Mouse (Mus musculus): ENCODE results near the gene Snap47. TPM values are rescaled to one million over a fixed set of nuclear protein-coding genes. Genes with fewer than 3 reads are reported as not detected.
A peak's percentile ranks its signal among the peaks of the same experiment; 100 is the strongest.
"Not testable (repeated sequence)": the region's sequence is repeated elsewhere in the genome, so short reads cannot be mapped to it uniquely, and the experiment has no call there.

The Snap47 gene
- polyA plus RNA-seq, 1 experiment from 2014 or later, result 118 TPM

DNA sequence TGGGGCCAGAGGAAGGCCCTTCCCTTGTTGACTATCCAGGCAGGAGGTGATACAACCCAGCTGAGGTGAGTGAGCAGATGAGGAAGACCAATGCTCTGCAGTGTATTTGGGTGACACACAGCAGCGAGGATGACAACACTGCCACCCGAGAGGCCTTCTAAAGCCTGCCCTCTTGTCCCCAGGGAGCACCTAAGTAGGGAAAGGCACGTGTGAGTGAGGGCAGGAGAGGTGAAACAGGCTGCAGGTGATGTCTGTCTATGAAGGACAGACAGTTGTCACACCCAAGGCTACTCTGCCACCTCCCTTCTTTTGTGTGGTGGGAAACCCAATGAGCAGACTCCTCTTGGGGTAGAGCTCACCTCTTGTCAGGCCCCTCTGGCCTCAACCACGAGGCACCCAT lies 61.4 kb downstream of the Snap47 start:
- Histone ChIP-seq H3K27ac (no peak overlapping the region), H3K36me3 (no peaks in the 10 kb centered on the region), H3K4me3 (no peak overlapping the region), H3K4me1 (peaks cover 31% of the 10 kb centered on the region), H3K4me2 (no peak overlapping the region), H3K9me3 (no peaks in the 10 kb centered on the region), H3K27me3 (no peaks in the 10 kb centered on the region), H3K9ac (no peak overlapping the region)
- 65% methylated on average over 4 of the region's 4 CpGs for WGBS
- ATAC-seq (ENCODE audit: insufficient number of reproducible peaks, low FRiP score, low TSS enrichment, low read depth), result no peak

DNA sequence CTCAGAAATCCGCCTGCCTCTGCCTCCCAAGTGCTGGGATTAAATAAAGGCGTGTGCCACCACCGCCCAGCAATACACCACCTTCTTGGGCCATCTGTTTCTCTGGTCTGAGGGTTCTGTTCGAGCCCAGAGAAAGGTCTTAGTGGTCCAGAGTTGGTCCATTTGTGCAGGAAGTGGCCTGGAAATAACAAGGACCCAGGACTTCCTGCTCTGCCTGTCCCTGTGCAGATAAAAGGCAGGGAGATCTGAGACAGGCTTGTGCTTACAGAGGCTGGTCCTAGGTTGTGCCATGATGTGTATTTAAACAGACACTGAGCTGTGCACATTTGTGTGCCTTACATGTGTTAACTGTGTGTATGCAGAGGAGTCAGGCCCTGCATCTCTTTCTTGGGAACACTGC lies 62.2 kb downstream of the Snap47 start:
- H3K36me3 ChIP-seq, result no peaks in the 10 kb centered on the region
- no peak overlapping the region for H3K4me2 ChIP-seq
- no peak overlapping the region for H3K4me3 ChIP-seq
- peaks cover 32% of the 10 kb centered on the region for H3K4me1 ChIP-seq
- no peak overlapping the region for H3K9ac ChIP-seq
- H3K27ac ChIP-seq, result no peak overlapping the region
- H3K27me3 ChIP-seq, result no peaks in the 10 kb centered on the region
- no peaks in the 10 kb centered on the region for H3K9me3 ChIP-seq
- no peak for ATAC-seq (ENCODE audit: insufficient number of reproducible peaks, low FRiP score, low TSS enrichment, low read depth)
- 84% methylated on average over 4 of the region's 4 CpGs for WGBS

- Histone ChIP-seq H3K27ac (no peak overlapping the region), H3K9ac (no peak overlapping the region), H3K9me3 (no peaks in the 10 kb centered on the region), H3K4me1 (peaks cover 26% of the 10 kb centered on the region), H3K4me3 (no peak overlapping the region), H3K4me2 (no peak overlapping the region), H3K36me3 (no peaks in the 10 kb centered on the region), H3K27me3 (no peaks in the 10 kb centered on the region)
- no peak for ATAC-seq (ENCODE audit: insufficient number of reproducible peaks, low FRiP score, low TSS enrichment, low read depth)
- WGBS, result 18% methylated on average over 4 of the region's 4 CpGs
Observed at GRCm38 (mm10) chr11:59387471-59387870, 63.5 kb downstream of the Snap47 start.

- no peak overlapping the region for H3K27ac ChIP-seq
- WGBS, result 8% methylated on average over 8 of the region's 8 CpGs
- H3K27me3 ChIP-seq, result no peaks in the 10 kb centered on the region
- no peak overlapping the region for H3K9ac ChIP-seq
- ATAC-seq (ENCODE audit: insufficient number of reproducible peaks, low FRiP score, low TSS enrichment, low read depth), result 0 out of 2 replicates have a peak, but pooled peaks have one; percentile 10
- peaks cover 28% of the 10 kb centered on the region for H3K4me1 ChIP-seq
- H3K4me3 ChIP-seq, result no peak overlapping the region
- no peaks in the 10 kb centered on the region for H3K9me3 ChIP-seq
- no peak overlapping the region for H3K4me2 ChIP-seq
- no peaks in the 10 kb centered on the region for H3K36me3 ChIP-seq
Observed at GRCm38 (mm10) chr11:59385123-59385522, 65.9 kb downstream of the Snap47 start.

GRCm38 (mm10) chr11:59384441-59384959 lies 66.5 kb downstream of the Snap47 start:
- 17% methylated on average over 7 of the region's 7 CpGs for WGBS
- Histone ChIP-seq H3K4me2 (no peak overlapping the region), H3K36me3 (no peaks in the 10 kb centered on the region), H3K9ac (no peak overlapping the region), H3K9me3 (no peaks in the 10 kb centered on the region), H3K4me1 (peaks cover 28% of the 10 kb centered on the region), H3K4me3 (no peak overlapping the region), H3K27me3 (no peaks in the 10 kb centered on the region), H3K27ac (no peak overlapping the region)
- peak; percentile 52; the same call in 1 of the 2 replicates for ATAC-seq (ENCODE audit: insufficient number of reproducible peaks, low FRiP score, low TSS enrichment, low read depth)

- H3K9me3 ChIP-seq, result no peaks in the 10 kb centered on the region
- H3K27ac ChIP-seq, result no peak overlapping the region
- no peak for ATAC-seq (ENCODE audit: insufficient number of reproducible peaks, low FRiP score, low TSS enrichment, low read depth)
- H3K4me3 ChIP-seq, result no peak overlapping the region
- no peaks in the 10 kb centered on the region for H3K27me3 ChIP-seq
- peaks cover 10% of the 10 kb centered on the region for H3K4me1 ChIP-seq
- no peaks in the 10 kb centered on the region for H3K36me3 ChIP-seq
- H3K4me2 ChIP-seq, result no peak overlapping the region
- no peak overlapping the region for H3K9ac ChIP-seq
Observed at GRCm38 (mm10) chr11:59379547-59379946, 71.4 kb downstream of the Snap47 start.

GRCm38 (mm10) chr11:59377999-59378398 lies 73.0 kb downstream of the Snap47 start:
- no peak overlapping the region; the same call in 1 of the 2 replicates for H3K27ac ChIP-seq

DNA sequence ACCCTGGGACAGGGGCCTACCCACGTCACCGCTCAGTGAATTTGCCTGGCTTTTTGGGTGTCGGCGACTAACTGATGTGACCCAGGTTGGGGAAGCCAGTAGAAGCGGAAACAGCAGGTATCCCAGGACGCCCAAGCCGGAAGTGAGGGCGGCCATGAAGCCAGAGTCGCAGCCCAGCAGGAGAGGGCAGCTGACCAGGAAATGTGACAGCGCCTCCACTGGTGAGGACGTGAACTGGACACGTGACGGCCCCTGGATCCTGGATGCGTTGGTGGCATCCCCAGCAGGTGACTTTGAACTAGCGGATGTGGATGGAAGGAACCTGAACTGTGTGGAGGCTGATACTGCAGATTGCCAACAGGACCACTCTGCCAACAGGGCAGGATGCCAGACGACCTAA lies 75.5 kb downstream of the Snap47 start, which contains the start of gene Prss38:
Gene Prss38, minus strand, starts transcription at position 183 of the 400 bp plus-strand sequence.
- 0 out of 2 replicates have a peak, but pooled peaks have one; percentile 41 for ATAC-seq (ENCODE audit: insufficient number of reproducible peaks, low FRiP score, low TSS enrichment, low read depth)
- Histone ChIP-seq H3K4me3 (no peak within 1 kb of the TSS), H3K36me3 (no peaks in the 10 kb centered on the region), H3K9me3 (no peaks in the 10 kb centered on the region), H3K27ac (no peak within 1 kb of the TSS), H3K4me2 (no peak within 1 kb of the TSS), H3K9ac (no peak within 1 kb of the TSS), H3K4me1 (peaks cover 3% of the 10 kb centered on the region; the same call in 1 of the 2 replicates), H3K27me3 (0 out of 2 replicates have a peak, but pooled peaks cover 4% of the 10 kb centered on the region)
- 79% methylated on average over 16 of the region's 16 CpGs for WGBS

More at GRCm38 (mm10) chr11:59377999-59378398, 73.0 kb downstream of the Snap47 start:
- Histone ChIP-seq H3K4me2 (no peak overlapping the region), H3K4me3 (no peak overlapping the region), H3K27me3 (0 out of 2 replicates have a peak, but pooled peaks cover 2% of the 10 kb centered on the region), H3K4me1 (peaks cover 5% of the 10 kb centered on the region; the same call in 1 of the 2 replicates), H3K9me3 (no peaks in the 10 kb centered on the region), H3K9ac (no peak overlapping the region), H3K36me3 (no peaks in the 10 kb centered on the region)
- no peak for ATAC-seq (ENCODE audit: insufficient number of reproducible peaks, low FRiP score, low TSS enrichment, low read depth)
- 76% methylated on average over 3 of the region's 3 CpGs for WGBS

- Histone ChIP-seq H3K4me1 (peaks cover 19% of the 10 kb centered on the region), H3K9ac (no peak overlapping the region), H3K9me3 (no peaks in the 10 kb centered on the region), H3K36me3 (no peaks in the 10 kb centered on the region), H3K27ac (no peak overlapping the region), H3K27me3 (0 out of 2 replicates have a peak, but pooled peaks cover 4% of the 10 kb centered on the region), H3K4me3 (no peak overlapping the region), H3K4me2 (no peak overlapping the region)
- WGBS, result 71% methylated on average over 11 of the region's 11 CpGs
- no peak for ATAC-seq (ENCODE audit: insufficient number of reproducible peaks, low FRiP score, low TSS enrichment, low read depth)
Observed at GRCm38 (mm10) chr11:59369848-59370247, 81.1 kb downstream of the Snap47 start.

GRCm38 (mm10) chr11:59367955-59368354 lies 83.0 kb downstream of the Snap47 start:
- peaks cover 33% of the 10 kb centered on the region for H3K4me1 ChIP-seq
- H3K9ac ChIP-seq; H3K27me3 ChIP-seq; ATAC-seq (ENCODE audit: insufficient number of reproducible peaks, low FRiP score, low TSS enrichment, low read depth); H3K9me3 ChIP-seq; H3K27ac ChIP-seq; H3K36me3 ChIP-seq; H3K4me2 ChIP-seq; H3K4me3 ChIP-seq: not testable (repeated sequence)
- 85% methylated on average over 4 of the region's 4 CpGs for WGBS

DNA sequence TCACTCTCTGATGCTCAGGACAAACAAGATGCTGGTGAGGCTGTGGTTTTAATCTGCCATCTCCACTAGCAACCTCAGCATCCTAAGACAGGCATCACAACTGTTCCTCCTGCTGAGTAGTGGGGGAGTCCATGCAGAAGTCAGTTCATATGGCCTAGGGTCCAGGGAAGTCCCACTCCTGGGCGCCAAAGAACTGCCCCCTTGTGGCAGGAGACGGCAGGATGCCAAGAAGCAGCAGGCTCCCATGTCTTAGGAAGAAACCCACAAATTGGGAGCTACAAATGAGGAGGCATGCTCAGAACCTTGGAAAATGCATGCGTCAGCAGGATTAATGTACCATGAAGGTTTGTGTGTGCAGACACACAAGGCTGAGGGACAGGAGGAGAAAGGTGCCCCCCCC lies 84.4 kb downstream of the Snap47 start:
- no peak for ATAC-seq (ENCODE audit: insufficient number of reproducible peaks, low FRiP score, low TSS enrichment, low read depth)
- no peaks in the 10 kb centered on the region for H3K9me3 ChIP-seq
- H3K9ac ChIP-seq, result no peak overlapping the region
- H3K4me3 ChIP-seq, result no peak overlapping the region
- H3K27me3 ChIP-seq, result no peaks in the 10 kb centered on the region
- no peaks in the 10 kb centered on the region for H3K36me3 ChIP-seq
- peaks cover 46% of the 10 kb centered on the region for H3K4me1 ChIP-seq
- H3K27ac ChIP-seq, result peak overlapping the region; percentile 63
- no peak overlapping the region for H3K4me2 ChIP-seq
- 31% methylated on average over 3 of the region's 3 CpGs for WGBS

DNA sequence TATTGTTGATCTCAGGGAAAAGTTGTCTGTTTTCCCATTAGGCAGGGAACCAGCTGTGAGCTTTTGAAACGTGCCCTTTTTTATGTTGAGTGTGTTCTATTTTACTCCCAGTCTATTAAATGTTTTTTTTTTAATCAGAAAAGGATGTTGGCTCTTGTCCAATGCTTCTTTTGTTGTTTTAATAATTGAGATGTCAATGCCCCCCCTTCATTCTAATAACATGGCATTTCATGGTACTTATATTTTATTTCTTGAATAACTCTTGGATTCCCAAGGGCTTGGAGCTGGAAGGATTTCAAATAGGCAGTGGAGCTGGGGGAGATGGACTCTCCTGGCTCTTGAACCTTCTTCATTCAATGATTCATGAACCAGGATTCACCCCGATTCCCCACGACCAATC lies 85.0 kb downstream of the Snap47 start:
- peak overlapping the region; percentile 92 for H3K27ac ChIP-seq
- H3K4me1 ChIP-seq, result peaks cover 48% of the 10 kb centered on the region
- WGBS, result 36% methylated on average over 3 of the region's 3 CpGs

More for the DNA sequence above, 85.0 kb downstream of the Snap47 start:
- Histone ChIP-seq H3K9me3 (no peaks in the 10 kb centered on the region), H3K36me3 (no peaks in the 10 kb centered on the region), H3K4me2 (no peak overlapping the region), H3K4me3 (no peak overlapping the region), H3K9ac (no peak overlapping the region), H3K27me3 (no peaks in the 10 kb centered on the region)
- ATAC-seq (ENCODE audit: insufficient number of reproducible peaks, low FRiP score, low TSS enrichment, low read depth), result no peak
